Mouse (Mus musculus) embryonic fibroblast, embryonic 13.5 days (primary cell): ENCODE measurements around the gene Izumo4.

Experiments
- CTCF ChIP-seq: IDR thresholded peaks from 2 replicates; pipeline ENCODE4 v1.5.1; 2011; ENCODE audit warnings: mild to moderate bottlenecking, control low read depth, low read length, moderate library complexity, borderline replicate concordance; ENCODE audit not compliant: insufficient read depth
- POLR2A ChIP-seq: IDR thresholded peaks from 2 replicates; pipeline ENCODE4 v1.6.1; 2011; ENCODE audit warnings: low read depth, mild to moderate bottlenecking, control low read depth, low read length, moderate library complexity

DNA sequence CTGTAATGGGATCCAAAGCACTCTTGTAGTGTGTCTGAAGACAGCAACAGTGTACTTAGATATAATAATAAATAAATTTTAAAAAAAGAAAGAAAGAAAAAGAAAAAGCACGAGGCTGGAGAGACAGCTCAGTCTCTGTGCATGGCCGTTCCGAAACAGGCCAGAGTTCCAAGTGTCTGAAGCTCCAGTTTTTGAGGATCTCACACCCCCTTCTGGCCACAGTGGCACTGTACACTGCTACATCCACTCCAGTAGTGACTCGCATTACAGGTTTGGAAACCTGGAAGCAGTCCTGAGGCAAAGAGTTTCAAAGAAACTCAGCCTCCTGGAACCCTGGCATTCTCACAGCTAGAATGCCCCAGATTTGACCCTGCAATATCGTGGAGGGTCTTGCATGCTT, 14.1 kb upstream of the Izumo4 start:
- TF ChIP-seq CTCF (peak; percentile 26; the same call in 1 of the 2 replicates), POLR2A (no peak)
